Mouse (Mus musculus) neural tube, embryonic 13.5 days (tissue): ENCODE measurements around the gene Susd3. TPM values are rescaled to one million over a fixed set of nuclear protein-coding genes. Genes with fewer than 3 reads are reported as not detected.
A peak's percentile ranks its signal among the peaks of the same experiment; 100 is the strongest.

Source experiments
- ATAC-seq: fragments of 200-750 bp; cut with Nextera tagmentation; 2 replicates; pipeline ENCODE4 v1.8.0; 2017; ENCODE audit warnings: low read depth, mild to moderate bottlenecking, moderate TSS enrichment, moderate library complexity
- H3K27ac ChIP-seq: fragments of 300-500 bp; sonication (generic); replicated peaks from 2 replicates; pipeline ENCODE4 v1.5.1; 2015; ENCODE audit warnings: moderate library complexity, mild to moderate bottlenecking, inconsistent platforms
- H3K27me3 ChIP-seq: fragments of 300-500 bp; sonication (generic); 2 replicates; pipeline ENCODE4 v1.6.1; 2015; ENCODE audit warnings: mild to moderate bottlenecking, inconsistent platforms
- H3K36me3 ChIP-seq: fragments of 300-500 bp; sonication (generic); 2 replicates; pipeline ENCODE4 v1.6.1; 2015; ENCODE audit warnings: mild to moderate bottlenecking, inconsistent platforms
- H3K4me1 ChIP-seq: fragments of 300-500 bp; sonication (generic); replicated peaks from 2 replicates; pipeline ENCODE4 v1.6.1; 2015; ENCODE audit warnings: inconsistent platforms
- H3K4me2 ChIP-seq: fragments of 300-500 bp; sonication (generic); 2 replicates; pipeline ENCODE4 v1.6.1; 2015; ENCODE audit warnings: inconsistent platforms, mild to moderate bottlenecking, moderate library complexity
- H3K4me3 ChIP-seq: fragments of 300-500 bp; sonication (generic); 2 replicates; pipeline ENCODE4 v1.5.1; 2015; ENCODE audit warnings: mild to moderate bottlenecking, inconsistent platforms
- H3K9ac ChIP-seq: fragments of 300-500 bp; sonication (generic); 2 replicates; pipeline ENCODE4 v1.6.1; 2015; ENCODE audit warnings: moderate library complexity, mild to moderate bottlenecking, inconsistent platforms
- H3K9me3 ChIP-seq: fragments of 300-500 bp; sonication (generic); 2 replicates; pipeline ENCODE4 v1.6.1; 2016; ENCODE audit warnings: inconsistent platforms
- WGBS: fragments of 180-500 bp; shearing (Covaris S2); methylation state at CpG from one replicate; pipeline ENCODE4 v1.1.7; 2015; 5-methylcytosine and 5-hydroxymethylcytosine counted together
- polyA plus RNA-seq: library from polyadenylated mRNA; unstranded; fragments of >200 nt; fragmentation: Nextera tagmentation; extraction: Ambion mirVana; gene quantifications from 2 replicates; pipeline ENCODE4 v1.2.1, GENCODE M21; 2015

Gene Susd3
- polyA plus RNA-seq, 1 experiment from 2014 or later: 1.1 TPM

DNA sequence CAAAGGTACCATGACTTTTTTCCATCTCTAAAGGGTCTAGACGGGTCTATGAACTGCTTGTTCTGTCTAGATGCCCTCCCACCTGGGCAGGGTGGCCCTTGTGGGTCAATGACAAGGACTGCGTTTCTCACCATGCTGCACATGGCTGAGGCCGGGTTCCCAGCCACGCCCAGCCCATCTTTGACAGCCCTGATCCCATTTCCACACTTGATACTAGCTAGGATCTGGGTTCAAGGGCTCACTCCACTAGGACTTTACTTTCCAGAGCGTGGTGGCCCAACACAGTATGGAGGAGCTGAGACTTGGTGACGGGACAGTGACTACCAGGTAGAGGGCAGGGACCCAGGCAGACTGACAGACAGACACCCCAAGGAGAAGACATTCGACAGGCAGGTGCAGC lies 46.0 kb downstream of the Susd3 start:
- Histone ChIP-seq H3K9me3 (no peaks in the 10 kb centered on the region), H3K36me3 (no peaks in the 10 kb centered on the region), H3K4me3 (no peak overlapping the region), H3K27ac (no peak overlapping the region), H3K4me1 (peaks cover 8% of the 10 kb centered on the region; the same call in 1 of the 2 replicates), H3K4me2 (no peak overlapping the region), H3K9ac (no peak overlapping the region), H3K27me3 (no peaks in the 10 kb centered on the region)
- 91% methylated on average over 7 of the region's 7 CpGs for WGBS
- no peak for ATAC-seq

GRCm38 (mm10) chr13:49200688-49201087 lies 47.8 kb downstream of the Susd3 start:
- Histone ChIP-seq H3K36me3 (no peaks in the 10 kb centered on the region), H3K4me1 (peaks cover 8% of the 10 kb centered on the region; the same call in 1 of the 2 replicates), H3K27ac (no peak overlapping the region), H3K27me3 (no peaks in the 10 kb centered on the region), H3K4me3 (no peak overlapping the region), H3K9me3 (no peaks in the 10 kb centered on the region), H3K9ac (no peak overlapping the region), H3K4me2 (no peak overlapping the region)
- no peak for ATAC-seq
- WGBS: 86% methylated on average over 13 of the region's 13 CpGs

- Histone ChIP-seq H3K36me3 (no peaks in the 10 kb centered on the region), H3K4me3 (no peak overlapping the region), H3K4me2 (no peak overlapping the region), H3K27ac (no peak overlapping the region), H3K27me3 (no peaks in the 10 kb centered on the region), H3K4me1 (peaks cover under 1% of the 10 kb centered on the region; the same call in 1 of the 2 replicates), H3K9me3 (no peaks in the 10 kb centered on the region), H3K9ac (no peak overlapping the region)
- no peak for ATAC-seq
- WGBS: 93% methylated on average over 7 of the region's 7 CpGs
Measured at GRCm38 (mm10) chr13:49199891-49200290, 48.6 kb downstream of the Susd3 start.

GRCm38 (mm10) chr13:49198734-49199133 lies 49.8 kb downstream of the Susd3 start:
- Histone ChIP-seq H3K36me3 (no peaks in the 10 kb centered on the region), H3K27me3 (no peaks in the 10 kb centered on the region), H3K4me1 (no peaks in the 10 kb centered on the region), H3K9ac (no peak overlapping the region), H3K9me3 (no peaks in the 10 kb centered on the region), H3K4me3 (no peak overlapping the region), H3K27ac (no peak overlapping the region), H3K4me2 (no peak overlapping the region)
- ATAC-seq: no peak
- 88% methylated on average over 9 of the region's 9 CpGs for WGBS

GRCm38 (mm10) chr13:49196766-49197165 lies 51.7 kb downstream of the Susd3 start:
- Histone ChIP-seq H3K4me1 (peaks cover 10% of the 10 kb centered on the region), H3K9me3 (no peaks in the 10 kb centered on the region), H3K36me3 (no peaks in the 10 kb centered on the region), H3K27me3 (no peaks in the 10 kb centered on the region), H3K27ac (no peak overlapping the region), H3K4me2 (no peak overlapping the region), H3K4me3 (no peak overlapping the region), H3K9ac (no peak overlapping the region)
- 81% methylated on average over 6 of the region's 6 CpGs for WGBS
- ATAC-seq: no peak

GRCm38 (mm10) chr13:49196211-49196610 lies 52.3 kb downstream of the Susd3 start:
- Histone ChIP-seq H3K4me3 (no peak overlapping the region), H3K27ac (no peak overlapping the region), H3K36me3 (no peaks in the 10 kb centered on the region), H3K27me3 (no peaks in the 10 kb centered on the region), H3K4me2 (no peak overlapping the region), H3K9ac (no peak overlapping the region), H3K4me1 (peaks cover 16% of the 10 kb centered on the region), H3K9me3 (no peaks in the 10 kb centered on the region)
- ATAC-seq: no peak
- 83% methylated on average over 5 of the region's 5 CpGs for WGBS

DNA sequence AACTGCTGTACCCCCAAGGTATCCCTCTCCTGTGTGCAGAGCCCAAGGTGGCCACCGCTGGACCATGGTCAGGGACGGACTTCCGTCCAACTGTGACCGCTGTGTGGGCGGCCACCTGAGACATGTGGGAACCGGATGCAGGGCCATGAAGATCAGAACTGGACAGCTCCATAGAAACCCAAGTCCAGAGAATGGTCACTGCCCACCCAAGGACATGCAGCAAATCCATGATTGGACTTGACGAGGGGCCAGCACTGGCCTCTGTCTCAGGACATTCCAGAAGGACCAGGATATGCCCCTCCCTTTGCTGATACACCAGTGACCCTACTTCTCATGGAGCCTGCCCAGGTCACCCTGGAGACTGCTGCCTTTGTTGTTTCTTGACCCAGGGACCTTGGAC lies 52.9 kb downstream of the Susd3 start:
- Histone ChIP-seq H3K4me3 (no peak overlapping the region), H3K9ac (no peak overlapping the region), H3K4me2 (no peak overlapping the region), H3K9me3 (no peaks in the 10 kb centered on the region), H3K4me1 (peaks cover 21% of the 10 kb centered on the region), H3K27me3 (no peaks in the 10 kb centered on the region), H3K36me3 (no peaks in the 10 kb centered on the region), H3K27ac (no peak overlapping the region)
- WGBS: 94% methylated on average over 7 of the region's 7 CpGs
- ATAC-seq: no peak

DNA sequence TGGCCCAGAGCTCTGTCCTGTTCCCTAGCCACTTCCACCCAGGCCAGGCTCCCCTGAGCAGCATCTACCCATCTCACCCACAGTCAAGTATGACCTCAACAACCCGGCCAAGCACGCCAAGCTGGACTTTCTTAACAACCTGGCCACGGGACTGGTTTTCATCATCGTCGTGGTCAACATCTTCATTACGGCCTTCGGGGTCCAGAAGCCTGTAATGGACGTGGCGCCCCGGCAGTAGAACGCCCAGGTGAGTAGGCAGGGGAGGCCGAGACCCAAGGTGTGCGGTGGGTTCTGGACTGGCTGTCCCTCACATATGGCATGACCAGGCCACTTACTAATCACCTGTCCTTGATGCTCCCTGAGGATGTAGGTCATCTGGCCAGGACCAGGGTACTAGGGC lies 53.7 kb downstream of the Susd3 start:
- 93% methylated on average over 13 of the region's 13 CpGs for WGBS
- Histone ChIP-seq H3K27ac (no peak overlapping the region), H3K9me3 (no peaks in the 10 kb centered on the region), H3K4me3 (no peak overlapping the region), H3K36me3 (no peaks in the 10 kb centered on the region), H3K27me3 (no peaks in the 10 kb centered on the region), H3K9ac (no peak overlapping the region), H3K4me1 (peaks cover 23% of the 10 kb centered on the region), H3K4me2 (no peak overlapping the region)
- no peak for ATAC-seq

DNA sequence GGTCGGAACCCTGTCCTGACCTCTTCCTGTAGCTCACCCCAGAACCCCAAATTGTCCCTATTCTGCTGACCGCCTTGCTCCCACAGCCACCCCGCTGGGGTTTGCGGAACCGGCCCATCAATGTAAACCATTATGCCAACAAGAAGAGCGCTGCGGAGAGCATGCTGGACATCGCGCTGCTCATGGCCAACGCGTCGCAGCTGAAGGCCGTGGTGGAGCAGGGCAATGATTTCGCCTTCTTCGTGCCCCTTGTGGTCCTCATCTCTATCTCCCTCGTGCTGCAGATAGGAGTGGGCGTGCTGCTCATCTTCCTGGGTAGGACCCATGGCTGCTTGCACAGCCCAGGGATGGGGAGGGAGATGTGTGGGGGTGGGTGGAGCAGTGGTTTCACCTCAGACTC lies 54.9 kb downstream of the Susd3 start:
- 94% methylated on average over 17 of the region's 17 CpGs for WGBS
- peaks cover 27% of the 10 kb centered on the region for H3K4me1 ChIP-seq
- H3K4me3 ChIP-seq: no peak overlapping the region
- no peak overlapping the region for H3K9ac ChIP-seq
- H3K4me2 ChIP-seq: no peak overlapping the region
- ATAC-seq: no peak
- H3K27ac ChIP-seq: no peak overlapping the region
- no peaks in the 10 kb centered on the region for H3K36me3 ChIP-seq
- H3K27me3 ChIP-seq: peaks cover 3% of the 10 kb centered on the region; the same call in 1 of the 2 replicates
- H3K9me3 ChIP-seq: no peaks in the 10 kb centered on the region

DNA sequence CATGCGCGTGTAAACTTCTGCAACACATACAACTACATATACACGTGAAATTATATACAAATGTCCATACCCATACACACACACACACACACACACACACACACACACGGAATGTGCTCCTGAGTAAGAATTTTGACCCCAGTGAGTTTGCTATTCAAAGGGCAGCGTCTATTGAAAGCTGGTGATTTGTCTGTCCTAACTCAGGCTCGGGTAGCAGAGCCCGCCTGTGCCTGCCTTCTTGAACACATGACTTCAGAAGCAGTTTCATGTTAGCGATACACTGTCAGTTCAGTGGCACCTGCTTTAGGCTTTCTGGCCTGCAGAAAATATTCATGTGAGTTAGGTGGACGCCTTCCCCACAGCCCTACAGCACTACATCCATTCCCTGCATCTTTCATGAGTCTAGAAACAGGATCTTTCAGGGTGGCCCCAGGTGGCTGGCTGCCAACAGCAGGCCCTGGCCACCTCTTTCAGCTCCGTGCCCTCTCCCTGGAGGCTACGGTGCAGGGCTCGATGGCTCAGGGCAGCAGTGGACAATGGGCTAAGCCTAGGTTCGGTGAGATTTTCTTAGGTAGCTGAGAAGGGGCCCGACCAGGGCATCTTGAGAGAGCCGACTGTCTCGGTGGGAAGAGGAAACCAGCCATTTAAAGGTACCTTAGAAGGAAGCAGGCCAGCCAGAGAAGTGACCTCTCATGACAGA lies 56.2 kb downstream of the Susd3 start:
- H3K9ac ChIP-seq: no peak overlapping the region
- 74% methylated on average over 16 of the region's 16 CpGs for WGBS
- no peak overlapping the region for H3K4me3 ChIP-seq
- no peak overlapping the region for H3K4me2 ChIP-seq
- no peaks in the 10 kb centered on the region for H3K9me3 ChIP-seq
- peaks cover 40% of the 10 kb centered on the region for H3K4me1 ChIP-seq
- peaks cover 6% of the 10 kb centered on the region; the same call in 1 of the 2 replicates for H3K27me3 ChIP-seq
- no peak for ATAC-seq
- no peaks in the 10 kb centered on the region for H3K36me3 ChIP-seq
- no peak overlapping the region for H3K27ac ChIP-seq

DNA sequence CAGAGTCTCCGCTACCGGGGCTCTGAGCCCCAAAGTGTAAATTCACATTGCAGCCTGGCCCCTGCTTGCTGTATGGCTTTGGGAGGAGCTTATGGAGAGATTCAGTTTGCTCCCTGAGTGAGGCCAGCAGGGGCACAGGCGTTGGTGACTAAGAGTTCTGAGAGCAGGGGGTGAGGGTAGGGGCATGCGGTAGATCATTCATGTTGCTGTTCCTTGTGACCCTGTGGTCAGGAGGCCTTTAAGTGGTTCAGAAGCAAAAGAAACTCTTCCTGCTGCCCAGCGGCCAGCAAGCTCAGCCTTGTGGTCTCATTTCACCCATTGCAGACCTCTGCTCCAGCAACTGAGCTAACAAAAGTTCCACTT lies 56.9 kb downstream of the Susd3 start:
- H3K4me1 ChIP-seq: peaks cover 45% of the 10 kb centered on the region

GRCm38 (mm10) chr13:49190876-49191672 lies 57.4 kb downstream of the Susd3 start:
- ATAC-seq: no peak
- H3K9ac ChIP-seq: peak overlapping the region; percentile 41

More for the DNA sequence above, 56.9 kb downstream of the Susd3 start:
- H3K27me3 ChIP-seq: peaks cover 8% of the 10 kb centered on the region; the same call in 1 of the 2 replicates
- peak overlapping the region; percentile 41 for H3K9ac ChIP-seq
- no peaks in the 10 kb centered on the region for H3K9me3 ChIP-seq
- H3K27ac ChIP-seq: no peak overlapping the region
- 45% methylated on average over 5 of the region's 5 CpGs for WGBS
- ATAC-seq: no peak
- H3K36me3 ChIP-seq: no peaks in the 10 kb centered on the region
- no peak overlapping the region for H3K4me3 ChIP-seq
- H3K4me2 ChIP-seq: no peak overlapping the region

More at GRCm38 (mm10) chr13:49190876-49191672, 57.4 kb downstream of the Susd3 start:
- no peaks in the 10 kb centered on the region for H3K9me3 ChIP-seq
- H3K27ac ChIP-seq: no peak overlapping the region
- 72% methylated on average over 7 of the region's 7 CpGs for WGBS
- H3K4me2 ChIP-seq: no peak overlapping the region
- no peak overlapping the region for H3K4me3 ChIP-seq
- H3K27me3 ChIP-seq: peaks cover 10% of the 10 kb centered on the region; the same call in 1 of the 2 replicates
- H3K36me3 ChIP-seq: no peaks in the 10 kb centered on the region
- H3K4me1 ChIP-seq: peaks cover 49% of the 10 kb centered on the region
